Mouse (Mus musculus) cerebellum, adult 2 months (tissue): ENCODE results near the gene Csf2ra.
"Not testable (repeated sequence)": the region's sequence is repeated elsewhere in the genome, so short reads cannot be mapped to it uniquely, and the experiment has no call there.

ENCODE experiments used
- CTCF ChIP-seq: fragments of 200-500 bp; IDR thresholded peaks from 2 replicates; pipeline ENCODE4 v1.5.1; 2011; ENCODE audit warnings: low read depth, mild to moderate bottlenecking, control low read depth, low read length, moderate library complexity, borderline replicate concordance; ENCODE audit not compliant: insufficient read depth
- POLR2A ChIP-seq: fragments of 200-500 bp; IDR thresholded peaks from 2 replicates; pipeline ENCODE4 v1.6.1; 2011; ENCODE audit warnings: low read length, control low read depth, borderline replicate concordance; ENCODE audit not compliant: insufficient read depth

DNA sequence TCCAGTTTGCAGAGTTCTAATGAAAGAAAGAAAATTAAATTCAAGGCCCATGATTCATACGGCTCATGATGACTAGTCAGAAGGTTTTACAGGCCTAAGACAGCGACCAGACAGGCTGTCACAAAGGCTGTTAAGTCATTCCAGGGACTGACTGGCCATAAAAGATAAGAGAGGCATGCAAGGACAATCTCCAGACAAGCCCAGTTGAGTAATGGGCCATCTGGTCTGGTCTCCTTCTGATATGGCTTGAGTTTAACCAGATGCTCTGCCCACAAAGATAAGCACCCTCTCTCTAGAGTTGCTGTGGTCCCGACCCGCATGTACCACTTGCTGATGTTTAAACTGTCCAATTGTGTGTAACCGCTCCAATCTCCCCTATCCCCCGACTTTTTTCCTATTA lies 20.7 kb downstream of the Csf2ra start:
- TF ChIP-seq CTCF, POLR2A: not testable (repeated sequence)
